Mouse (Mus musculus) midbrain, embryonic 13.5 days (tissue): ENCODE measurements at regions not wholly inside any gene's neighbourhood (a gene's known extent, or its start where the extent isn't known, plus 50 kb on each side); places are given as distances from the start of the nearest gene placed in this dataset.

Experiments used
- ATAC-seq: fragments of 200-750 bp; cut with Nextera tagmentation; 2 replicates; pipeline ENCODE4 v1.8.0; 2017; ENCODE audit warnings: mild to moderate bottlenecking, moderate TSS enrichment, moderate library complexity
- H3K27ac ChIP-seq: fragments of 300-500 bp; sonication (generic); 2 replicates; pipeline ENCODE4 v1.5.1; 2015; ENCODE audit warnings: inconsistent platforms, mild to moderate bottlenecking, moderate library complexity
- H3K27me3 ChIP-seq: fragments of 300-500 bp; sonication (generic); 2 replicates; pipeline ENCODE4 v1.6.1; 2015; ENCODE audit warnings: mild to moderate bottlenecking, inconsistent platforms
- H3K36me3 ChIP-seq: fragments of 300-500 bp; sonication (generic); 2 replicates; pipeline ENCODE4 v1.6.1; 2015; ENCODE audit warnings: mild to moderate bottlenecking, inconsistent platforms
- H3K4me1 ChIP-seq: fragments of 300-500 bp; sonication (generic); replicated peaks from 2 replicates; pipeline ENCODE4 v1.6.1; 2015; ENCODE audit warnings: inconsistent platforms
- H3K4me2 ChIP-seq: fragments of 300-500 bp; sonication (generic); replicated peaks from 2 replicates; pipeline ENCODE4 v1.6.1; 2015; ENCODE audit warnings: moderate library complexity, mild to moderate bottlenecking, inconsistent platforms
- H3K4me3 ChIP-seq: fragments of 300-500 bp; sonication (generic); replicated peaks from 2 replicates; pipeline ENCODE4 v1.5.1; 2015; ENCODE audit warnings: mild to moderate bottlenecking, inconsistent platforms
- H3K9ac ChIP-seq: fragments of 300-500 bp; sonication (generic); replicated peaks from 2 replicates; pipeline ENCODE4 v1.6.1; 2015; ENCODE audit warnings: mild to moderate bottlenecking, inconsistent platforms
- H3K9me3 ChIP-seq: fragments of 300-500 bp; sonication (generic); 2 replicates; pipeline ENCODE4 v1.6.1; 2016; ENCODE audit warnings: mild to moderate bottlenecking, inconsistent platforms
- WGBS: fragments of 180-500 bp; shearing (Covaris S2); methylation state at CpG from one replicate; pipeline ENCODE4 v1.1.7; 2015; 5-methylcytosine and 5-hydroxymethylcytosine counted together

DNA sequence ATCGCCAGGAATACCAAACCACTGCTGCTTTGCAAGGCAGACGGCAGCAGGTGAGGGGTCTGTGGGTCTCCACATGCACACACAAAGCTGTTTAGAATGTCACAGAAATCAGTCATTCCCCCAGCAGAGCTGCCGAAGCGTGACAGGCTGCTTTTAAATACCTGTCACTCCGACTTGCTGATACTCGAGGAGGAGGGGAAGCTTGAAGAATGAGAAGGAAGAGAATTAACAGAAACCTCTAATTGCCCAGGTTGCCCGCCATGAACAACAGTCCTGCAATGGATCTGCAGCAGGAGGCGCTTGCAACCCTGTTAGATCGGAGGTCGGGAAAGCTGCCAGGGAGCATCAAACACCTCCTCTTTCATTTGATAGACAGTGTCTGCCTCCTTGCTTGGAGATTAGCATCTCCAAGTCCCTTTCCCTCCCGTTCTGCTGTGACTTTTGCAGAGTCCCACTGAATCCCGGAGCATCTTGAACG lies 150.5 kb downstream of the Abhd5 start:
- H3K4me1 ChIP-seq, result peaks cover 8% of the 10 kb centered on the region; the same call in 1 of the 2 replicates
- H3K4me2 ChIP-seq, result peak overlapping the region; percentile 14; the same call in 1 of the 2 replicates
- no peaks in the 10 kb centered on the region for H3K9me3 ChIP-seq
- H3K27ac ChIP-seq, result no peak overlapping the region
- H3K4me3 ChIP-seq, result no peak overlapping the region
- H3K9ac ChIP-seq, result no peak overlapping the region
- ATAC-seq, result peak; percentile 34; the same call in 1 of the 2 replicates
- 0 out of 2 replicates have a peak, but pooled peaks cover 3% of the 10 kb centered on the region for H3K27me3 ChIP-seq
- H3K36me3 ChIP-seq, result no peaks in the 10 kb centered on the region
- 25% methylated on average over 13 of the region's 13 CpGs for WGBS

DNA sequence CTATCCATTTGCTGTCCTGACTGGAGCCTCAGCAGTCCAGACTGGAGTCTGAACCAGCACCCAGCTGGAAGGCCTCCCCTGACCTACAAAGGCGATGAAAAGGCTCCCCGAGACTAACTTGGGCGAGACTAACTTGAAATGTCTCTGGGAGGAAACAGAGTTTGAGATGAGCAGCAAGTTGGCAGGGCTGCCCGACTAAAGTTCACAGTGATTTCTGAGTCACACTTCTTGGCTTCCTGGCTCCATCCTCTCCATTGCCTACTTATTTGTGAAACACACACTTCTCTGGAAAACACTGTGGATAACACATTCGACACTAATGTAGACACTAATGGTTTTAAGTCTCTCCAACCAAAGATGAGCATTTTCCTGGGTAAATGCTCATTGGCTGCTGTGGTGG lies 170.2 kb downstream of the Abhd5 start:
- peaks cover 6% of the 10 kb centered on the region for H3K4me1 ChIP-seq
- no peak overlapping the region for H3K27ac ChIP-seq
- H3K9ac ChIP-seq, result no peak overlapping the region
- H3K4me3 ChIP-seq, result no peak overlapping the region
- no peak for ATAC-seq
- no peaks in the 10 kb centered on the region for H3K36me3 ChIP-seq
- H3K27me3 ChIP-seq, result no peaks in the 10 kb centered on the region
- no peak overlapping the region for H3K4me2 ChIP-seq
- no peaks in the 10 kb centered on the region for H3K9me3 ChIP-seq
- WGBS, result 82% methylated on average over 5 of the region's 5 CpGs

DNA sequence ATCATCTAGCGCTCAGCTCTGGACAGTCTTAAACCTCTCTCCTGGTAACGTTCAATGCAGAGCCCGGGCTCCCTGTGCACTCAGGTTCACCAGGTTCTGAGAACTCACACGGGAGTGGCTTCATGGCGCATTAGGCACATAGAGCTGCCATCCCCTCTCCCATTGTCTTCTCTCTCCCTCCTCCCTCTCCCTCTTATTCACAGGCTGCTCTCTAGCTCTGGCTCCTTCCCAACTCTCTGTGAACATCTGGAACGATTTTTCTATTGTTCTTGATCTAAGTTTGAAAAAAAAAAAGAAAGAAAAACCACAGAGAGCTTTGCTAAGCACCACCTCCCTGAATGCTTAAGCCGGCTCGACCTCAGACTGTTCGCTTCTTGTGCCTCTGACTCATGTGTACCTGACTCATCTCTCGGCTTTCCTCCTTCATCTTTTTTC lies 174.2 kb downstream of the Abhd5 start:
- ATAC-seq, result no peak
- 9% methylated on average over 10 of the region's 10 CpGs for WGBS
- no peak overlapping the region for H3K4me2 ChIP-seq

DNA sequence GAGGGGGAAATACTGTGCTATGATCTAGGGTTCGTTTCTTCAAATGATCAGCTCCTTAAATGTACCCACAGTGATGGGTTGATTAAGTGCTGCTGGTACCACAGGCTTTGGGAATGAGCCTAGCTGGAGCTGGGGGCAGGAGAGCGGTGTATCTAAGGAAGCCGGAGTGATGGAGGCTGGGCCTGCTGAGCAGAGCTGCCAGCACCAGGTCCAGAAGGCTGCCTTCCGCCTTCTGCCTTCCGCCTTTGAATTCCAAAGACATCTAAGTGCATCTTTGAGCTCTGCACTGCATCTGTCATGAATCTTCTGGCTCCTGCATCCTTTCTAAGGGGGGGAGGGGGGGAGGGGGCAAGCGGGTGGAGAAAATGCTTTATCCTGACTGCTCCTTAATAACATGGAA lies 176.9 kb downstream of the Abhd5 start:
- Histone ChIP-seq H3K9ac (no peak overlapping the region), H3K9me3 (no peaks in the 10 kb centered on the region), H3K27me3 (no peaks in the 10 kb centered on the region), H3K4me3 (no peak overlapping the region), H3K36me3 (no peaks in the 10 kb centered on the region), H3K27ac (no peak overlapping the region), H3K4me2 (no peak overlapping the region), H3K4me1 (peaks cover 6% of the 10 kb centered on the region)
- 75% methylated on average over 6 of the region's 6 CpGs for WGBS
- ATAC-seq, result no peak

More for the DNA sequence above, 174.2 kb downstream of the Abhd5 start:
- no peak overlapping the region for H3K4me3 ChIP-seq
- H3K9ac ChIP-seq, result no peak overlapping the region
- no peaks in the 10 kb centered on the region for H3K27me3 ChIP-seq
- peaks cover 6% of the 10 kb centered on the region for H3K4me1 ChIP-seq
- no peaks in the 10 kb centered on the region for H3K36me3 ChIP-seq
- H3K27ac ChIP-seq, result no peak overlapping the region
- H3K9me3 ChIP-seq, result no peaks in the 10 kb centered on the region

DNA sequence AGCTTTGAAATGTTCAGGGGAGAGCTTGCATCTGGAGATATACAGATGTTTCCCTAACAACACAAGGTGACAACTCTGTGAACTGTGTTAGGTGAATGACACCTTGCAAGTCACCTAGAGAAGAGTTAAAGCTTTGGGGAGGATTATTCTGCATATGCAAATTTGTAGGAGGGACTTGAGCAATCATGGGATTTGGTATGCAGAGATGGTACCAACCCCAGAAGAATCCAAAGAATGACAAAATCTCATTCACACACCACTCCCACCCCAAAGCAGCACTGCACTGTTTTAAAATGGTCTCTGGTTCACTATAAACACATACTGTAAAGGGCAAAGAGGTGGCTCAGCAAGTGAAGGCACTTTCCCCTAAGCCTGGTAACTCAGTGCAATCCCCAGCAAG lies 178.3 kb downstream of the Abhd5 start:
- Histone ChIP-seq H3K9ac (no peak overlapping the region), H3K9me3 (no peaks in the 10 kb centered on the region), H3K27ac (no peak overlapping the region), H3K4me1 (peaks cover 15% of the 10 kb centered on the region), H3K36me3 (no peaks in the 10 kb centered on the region), H3K4me2 (no peak overlapping the region), H3K4me3 (no peak overlapping the region), H3K27me3 (no peaks in the 10 kb centered on the region)
- ATAC-seq, result no peak

DNA sequence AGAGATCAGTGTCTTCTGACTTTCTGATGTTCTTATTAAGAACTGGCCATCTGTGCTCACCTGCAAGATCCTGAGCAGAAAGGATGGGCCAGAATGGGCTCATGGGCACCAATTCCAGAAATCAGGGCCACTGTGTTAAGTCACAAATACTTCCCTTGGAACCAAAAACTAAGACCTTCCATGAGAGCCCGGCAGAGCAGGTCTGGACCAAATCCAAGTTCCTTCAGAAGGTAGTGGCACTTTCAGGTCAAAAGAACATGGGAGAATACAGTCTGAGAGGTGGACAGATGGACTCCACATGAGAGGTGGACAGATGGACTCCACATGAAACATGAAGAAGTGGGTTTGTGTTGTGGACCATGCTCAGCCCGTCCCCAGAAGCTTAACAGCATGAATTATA lies 180.4 kb downstream of the Abhd5 start:
- WGBS, result 93% methylated on average over 2 of the region's 2 CpGs
- H3K4me3 ChIP-seq, result no peak overlapping the region
- H3K4me1 ChIP-seq, result peaks cover 12% of the 10 kb centered on the region
- H3K9me3 ChIP-seq, result no peaks in the 10 kb centered on the region
- 0 out of 2 replicates have a peak, but pooled peaks cover 6% of the 10 kb centered on the region for H3K27me3 ChIP-seq
- no peak overlapping the region for H3K27ac ChIP-seq
- ATAC-seq, result no peak
- H3K4me2 ChIP-seq, result no peak overlapping the region
- no peaks in the 10 kb centered on the region for H3K36me3 ChIP-seq
- no peak overlapping the region for H3K9ac ChIP-seq

DNA sequence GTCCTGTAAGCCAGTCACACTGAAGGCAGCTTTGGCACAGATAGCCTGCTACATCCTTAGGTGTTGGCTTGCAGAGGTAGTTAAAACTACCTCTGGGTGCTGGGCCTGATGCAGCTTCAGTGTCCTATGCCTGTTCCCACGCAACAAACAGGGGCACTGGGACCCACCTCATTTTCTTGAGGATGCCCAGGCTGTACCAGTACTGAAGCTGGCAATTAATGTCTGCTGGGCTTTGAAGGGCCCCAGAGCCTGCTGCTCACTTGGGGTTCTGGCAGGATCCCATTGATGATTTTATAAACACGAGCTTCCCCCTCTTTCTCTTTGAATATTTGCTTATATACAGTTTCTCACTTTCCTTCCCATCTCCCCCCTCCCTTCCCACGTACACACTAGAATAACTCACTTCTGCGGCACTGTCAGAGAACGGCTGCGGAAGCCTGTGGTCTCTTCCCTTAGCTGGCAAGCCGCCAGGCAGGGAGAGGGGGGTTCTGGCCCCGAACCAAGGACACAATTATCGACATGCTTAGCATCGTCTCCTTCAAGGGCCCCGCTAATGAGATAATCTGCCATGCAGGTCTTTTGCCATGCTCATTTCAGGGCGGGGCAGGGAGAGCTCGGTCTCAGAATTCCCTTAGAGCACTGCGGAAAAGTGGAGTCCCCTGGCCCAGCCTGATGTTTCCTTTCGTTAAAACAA lies 182.9 kb downstream of the Abhd5 start:
- Histone ChIP-seq H3K4me2 (no peak overlapping the region), H3K36me3 (no peaks in the 10 kb centered on the region), H3K9ac (no peak overlapping the region), H3K4me3 (no peak overlapping the region), H3K4me1 (peaks cover 12% of the 10 kb centered on the region), H3K27me3 (0 out of 2 replicates have a peak, but pooled peaks cover 6% of the 10 kb centered on the region), H3K27ac (no peak overlapping the region), H3K9me3 (no peaks in the 10 kb centered on the region)
- 36% methylated on average over 15 of the region's 15 CpGs for WGBS
- peak; percentile 79 for ATAC-seq

DNA sequence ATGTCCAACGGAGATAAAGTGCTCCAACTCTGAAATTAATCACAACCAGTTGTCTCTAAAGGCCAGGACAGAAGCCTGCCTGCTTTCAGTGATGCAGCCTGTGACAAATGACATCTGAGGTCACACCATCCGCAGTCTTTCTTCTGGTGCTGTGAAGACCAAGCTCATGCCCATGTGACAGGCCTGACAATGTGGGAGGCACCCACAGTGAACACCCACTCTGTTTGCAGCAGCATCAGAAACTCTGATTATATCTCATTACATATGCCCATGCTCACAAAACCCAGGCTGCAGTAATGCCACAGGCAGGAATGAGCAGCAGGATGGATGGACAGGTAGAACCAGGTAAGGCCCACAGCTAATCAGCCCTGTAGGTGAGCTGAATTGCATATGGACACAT lies 183.6 kb downstream of the Abhd5 start:
- no peak overlapping the region for H3K4me2 ChIP-seq
- H3K9ac ChIP-seq, result no peak overlapping the region
- H3K27me3 ChIP-seq, result peaks cover 10% of the 10 kb centered on the region; the same call in 1 of the 2 replicates
- ATAC-seq, result no peak
- H3K36me3 ChIP-seq, result no peaks in the 10 kb centered on the region
- no peak overlapping the region for H3K4me3 ChIP-seq
- no peaks in the 10 kb centered on the region for H3K9me3 ChIP-seq
- WGBS, result 73% methylated on average over 2 of the region's 2 CpGs
- H3K4me1 ChIP-seq, result peaks cover 12% of the 10 kb centered on the region
- no peak overlapping the region for H3K27ac ChIP-seq

DNA sequence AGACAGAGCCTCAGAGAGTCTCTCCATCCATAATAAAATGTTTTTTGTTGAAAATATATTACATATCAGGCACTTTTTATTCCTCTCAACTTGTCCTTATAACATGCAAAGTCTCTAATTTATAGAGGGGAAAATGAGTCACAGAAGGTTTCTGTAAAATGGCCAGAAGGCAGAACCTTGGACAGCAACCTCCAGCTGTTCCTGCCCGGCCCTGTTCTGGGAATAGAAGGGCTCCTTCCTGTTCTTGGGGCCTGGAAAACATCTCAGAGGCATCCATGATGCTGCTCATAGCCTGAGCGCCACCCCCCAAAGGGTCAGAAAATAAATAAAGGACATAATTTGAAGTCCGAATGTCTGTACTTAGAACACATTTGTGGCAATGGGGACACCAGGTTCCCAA lies 188.7 kb downstream of the Abhd5 start:
- 53% methylated on average over 3 of the region's 3 CpGs for WGBS

DNA sequence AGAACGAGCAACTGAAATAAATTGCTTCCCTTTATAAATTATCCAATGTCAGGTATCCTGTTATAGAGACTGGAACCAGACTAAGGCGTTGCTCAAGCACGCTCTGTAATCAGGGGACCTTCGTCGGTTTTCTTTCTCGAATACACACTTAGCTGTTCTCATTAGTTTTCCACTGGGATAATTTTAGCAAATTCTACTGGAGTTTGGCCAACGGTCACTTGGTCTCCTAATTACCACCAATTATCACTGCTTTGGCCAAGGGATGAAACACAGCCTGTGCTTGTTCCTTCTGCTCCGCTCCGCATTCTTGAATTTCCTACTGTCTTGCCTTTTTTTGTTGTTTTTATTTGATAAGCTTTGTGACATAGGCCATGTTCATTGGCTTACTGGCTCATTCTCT lies 191.1 kb upstream of the Topaz1 start:
- no peak overlapping the region for H3K4me2 ChIP-seq
- ATAC-seq, result no peak
- no peaks in the 10 kb centered on the region for H3K9me3 ChIP-seq
- no peak overlapping the region for H3K27ac ChIP-seq
- H3K36me3 ChIP-seq, result no peaks in the 10 kb centered on the region
- 0 out of 2 replicates have a peak, but pooled peaks cover 4% of the 10 kb centered on the region for H3K4me1 ChIP-seq
- H3K9ac ChIP-seq, result no peak overlapping the region
- no peak overlapping the region for H3K4me3 ChIP-seq
- peaks cover 6% of the 10 kb centered on the region; the same call in 1 of the 2 replicates for H3K27me3 ChIP-seq
- 92% methylated on average over 9 of the region's 9 CpGs for WGBS

More for the DNA sequence above, 188.7 kb downstream of the Abhd5 start:
- Histone ChIP-seq H3K36me3 (no peaks in the 10 kb centered on the region), H3K4me3 (no peak overlapping the region), H3K27me3 (peaks cover 10% of the 10 kb centered on the region; the same call in 1 of the 2 replicates), H3K9ac (no peak overlapping the region), H3K9me3 (no peaks in the 10 kb centered on the region), H3K27ac (no peak overlapping the region), H3K4me2 (no peak overlapping the region), H3K4me1 (no peaks in the 10 kb centered on the region)
- ATAC-seq, result no peak

DNA sequence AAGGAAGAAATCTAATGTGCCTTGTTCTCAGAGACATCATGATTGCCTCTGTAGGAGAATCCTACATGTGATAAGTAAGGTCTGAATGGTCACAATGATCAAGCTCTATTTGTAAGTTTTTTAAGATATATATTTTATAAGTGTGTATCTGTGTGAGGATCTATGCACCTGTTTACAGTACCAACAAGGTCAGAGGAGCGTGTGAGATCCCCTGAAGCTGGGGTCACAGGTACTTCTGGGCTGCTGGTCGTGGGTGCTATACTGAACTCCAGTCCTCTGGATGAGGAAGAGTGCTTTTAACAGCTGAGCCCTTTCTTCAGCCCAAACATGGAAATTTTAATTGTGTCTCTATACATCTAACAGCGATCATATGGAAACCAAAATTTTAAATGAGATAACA lies 181.1 kb upstream of the Topaz1 start:
- no peak overlapping the region for H3K27ac ChIP-seq
- no peaks in the 10 kb centered on the region for H3K9me3 ChIP-seq
- H3K27me3 ChIP-seq, result peaks cover 67% of the 10 kb centered on the region
- no peak overlapping the region for H3K4me2 ChIP-seq
- WGBS, result 81% methylated on average over 3 of the region's 3 CpGs
- ATAC-seq, result no peak
- H3K36me3 ChIP-seq, result no peaks in the 10 kb centered on the region
- no peak overlapping the region for H3K4me3 ChIP-seq
- H3K9ac ChIP-seq, result no peak overlapping the region
- H3K4me1 ChIP-seq, result peaks cover 20% of the 10 kb centered on the region

DNA sequence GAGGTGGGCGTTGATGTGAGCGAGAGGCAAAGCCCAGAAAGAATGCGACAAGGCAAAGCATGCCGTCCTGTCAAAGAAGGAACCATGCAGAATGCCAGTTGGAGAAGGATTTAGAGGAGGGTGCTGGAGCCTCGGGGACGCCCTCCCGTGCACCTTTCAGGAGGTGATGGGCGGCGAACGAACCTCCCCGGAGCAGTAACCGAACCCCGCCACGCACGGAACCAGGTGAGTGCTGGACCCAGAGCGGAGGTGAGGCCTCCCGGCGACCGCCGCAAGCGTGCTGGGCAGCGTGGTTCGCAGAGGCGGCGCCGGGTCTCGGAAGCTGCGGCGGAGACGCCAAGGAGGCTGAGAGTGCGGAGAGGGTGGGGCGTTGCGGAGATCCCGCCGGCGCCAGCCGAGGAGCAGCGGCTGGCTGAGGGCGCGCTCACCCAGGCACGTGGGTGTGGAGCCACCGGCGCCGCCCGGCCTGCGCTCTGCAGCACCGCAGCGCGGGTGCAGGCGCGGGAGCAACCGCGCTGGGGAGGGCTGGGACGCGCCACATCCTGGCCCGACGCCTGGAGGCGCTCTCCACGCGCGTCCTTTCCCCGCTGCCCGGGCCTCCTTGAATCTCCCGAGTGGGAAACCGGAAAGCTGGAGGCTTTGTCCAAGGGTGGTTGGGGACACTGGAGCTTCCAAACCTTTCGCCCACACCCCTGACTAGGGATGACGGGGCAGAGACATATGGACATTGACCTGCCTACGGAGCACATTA lies 178.3 kb upstream of the Topaz1 start:
- Histone ChIP-seq H3K27me3 (peaks cover 81% of the 10 kb centered on the region), H3K9ac (peak overlapping the region; percentile 65), H3K27ac (peak overlapping the region; percentile 40; the same call in 1 of the 2 replicates), H3K4me1 (peaks cover 33% of the 10 kb centered on the region), H3K4me3 (peak overlapping the region; percentile 48), H3K4me2 (peak overlapping the region; percentile 79), H3K9me3 (no peaks in the 10 kb centered on the region), H3K36me3 (no peaks in the 10 kb centered on the region)
- WGBS, result under 1% methylated on average over 66 of the region's 68 CpGs
- peak; percentile 49 for ATAC-seq
